13 mouse cellular contexts compared by ENCODE assay signal in the genomic region with DNA sequence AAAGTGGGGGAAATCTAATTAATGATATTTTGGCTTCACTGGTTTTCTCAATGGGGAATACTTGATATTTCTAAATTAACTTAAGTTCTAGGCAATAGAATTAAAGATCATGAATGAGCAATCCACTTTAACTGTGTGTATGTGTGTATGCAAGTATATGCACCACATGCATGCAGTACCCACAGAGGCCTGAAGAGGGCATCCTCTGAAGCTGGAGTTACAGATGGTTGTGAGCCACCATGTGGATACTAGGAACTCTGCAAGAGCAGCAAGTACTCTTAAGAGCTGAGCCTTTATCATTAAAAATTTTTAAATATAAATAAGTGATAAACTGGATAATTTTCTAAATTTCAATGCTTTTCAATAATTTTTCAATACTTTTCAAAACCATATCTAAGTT.
A peak's percentile ranks its signal among the peaks of the same experiment; 100 is the strongest.
DNase-seq lines count a peak whose midpoint lies in the region; ATAC-seq and TF ChIP-seq lines count a peak whose summit lies in the region.
"Had no signal": no experiment of that assay in that cellular context is flagged by ENCODE, and none has a peak within 500 bp of the region (broad histone marks: within the 10 kb centered on the region; RNA-seq: fewer than 3 reads in every experiment).

No protein-coding gene starts in this region.

- no peak for TF ChIP-seq POLR2A in lung, adult 2 months (IDR thresholded peaks at IDR 0.05; ENCODE audit: borderline replicate concordance, extremely low read depth, low read depth, low read length)
- no peak for TF ChIP-seq POLR2A in MEL (IDR thresholded peaks at IDR 0.05; ENCODE audit: control insufficient read depth in 1 of 2, insufficient read depth in 1 of 2, low read depth in 1 of 2, low read length in 2 of 2, poor library complexity in 1 of 2)

- TF ChIP-seq EP300 in heart, postnatal 0 days (IDR thresholded peaks at IDR 0.05; ENCODE audit: low read depth), result no peak
- TF ChIP-seq EP300 in lung, postnatal 0 days (IDR thresholded peaks at IDR 0.05), result no peak
- no peak for TF ChIP-seq EP300 in MEL (IDR thresholded peaks at IDR 0.05; ENCODE audit: low read depth in 1 of 2, low read length in 2 of 2)

- H3K4me3 ChIP-seq in heart, postnatal 0 days (ENCODE audit: low read depth, low read length), result no peak overlapping the region
- no peak overlapping the region for H3K4me3 ChIP-seq in lung, postnatal 0 days (ENCODE audit: low read depth, low read length)
- H3K4me3 ChIP-seq in lung, adult 2 months (replicated peaks; ENCODE audit: extremely low read depth, low read depth, low read length), result no peak overlapping the region
- H3K4me3 ChIP-seq in MEL (ENCODE audit: control insufficient read depth in 1 of 2, insufficient read depth in 1 of 2, low read depth in 2 of 2, low read length in 2 of 2), result no peak overlapping the region
- H3K4me3 ChIP-seq: liver, embryonic 13.5 days had no signal

- H3K27ac ChIP-seq in heart, postnatal 0 days (ENCODE audit: low read depth), result no peak overlapping the region
- H3K27ac ChIP-seq in lung, postnatal 0 days (ENCODE audit: low read length), result no peak overlapping the region
- H3K27ac ChIP-seq in MEL (ENCODE audit: control insufficient read depth, low read depth, low read length), result no peak overlapping the region
- H3K27ac ChIP-seq: liver, embryonic 13.5 days had no signal

- no peaks in the 10 kb centered on the region for H3K36me3 ChIP-seq in heart, postnatal 0 days (replicated peaks; ENCODE audit: control insufficient read depth, insufficient read depth, low read length)
- H3K36me3 ChIP-seq in lung, postnatal 0 days (ENCODE audit: insufficient read depth, low read length), result no peaks in the 10 kb centered on the region
- no peaks in the 10 kb centered on the region for H3K36me3 ChIP-seq in MEL (ENCODE audit: control insufficient read depth in 1 of 2, insufficient read depth in 2 of 2, low read length in 2 of 2)
- H3K36me3 ChIP-seq: G1E; liver, embryonic 13.5 days had no signal

- H3K4me1 ChIP-seq in heart, postnatal 0 days (ENCODE audit: control insufficient read depth, insufficient read depth), result no peaks in the 10 kb centered on the region
- H3K4me1 ChIP-seq in lung, postnatal 0 days (ENCODE audit: insufficient read depth, low read depth, low read length), result no peaks in the 10 kb centered on the region
- H3K4me1 ChIP-seq in lung, adult 2 months (ENCODE audit: control insufficient read depth, insufficient read depth, low read length), result no peaks in the 10 kb centered on the region
- no peaks in the 10 kb centered on the region for H3K4me1 ChIP-seq in MEL (ENCODE audit: control insufficient read depth in 1 of 2, insufficient read depth in 2 of 2, low read length in 2 of 2)
- H3K4me1 ChIP-seq: liver, embryonic 13.5 days had no signal

- intact Hi-C loops in heart, postnatal 25 days (cut with DNase I), result no loop called here

- no peak for TF ChIP-seq RAD21 in MEL (IDR thresholded peaks at IDR 0.05; ENCODE audit: low read depth, low read length)

- no peaks in the 10 kb centered on the region for H3K79me2 ChIP-seq in MEL (ENCODE audit: control insufficient read depth, insufficient read depth, low read length, poor library complexity)

- H3K9ac ChIP-seq in heart, postnatal 0 days (replicated peaks; ENCODE audit: low read depth, low read length), result no peak overlapping the region
- H3K9ac ChIP-seq in lung, postnatal 0 days (replicated peaks; ENCODE audit: low read depth), result no peak overlapping the region
- no peak overlapping the region for H3K9ac ChIP-seq in MEL (ENCODE audit: control insufficient read depth, low read depth, low read length, poor library complexity, severe bottlenecking)
- H3K9ac ChIP-seq: liver, embryonic 13.5 days had no signal

- TF ChIP-seq CTCF in heart, postnatal 0 days (IDR thresholded peaks at IDR 0.05; ENCODE audit: low read depth), result peak; percentile 19; the same call in 1 of the 2 replicates
- TF ChIP-seq CTCF in lung, postnatal 0 days (IDR thresholded peaks at IDR 0.05), result peak; percentile 36
- no peak for TF ChIP-seq CTCF in lung, adult 2 months (IDR thresholded peaks at IDR 0.05; ENCODE audit: insufficient read depth, low read length)
- TF ChIP-seq CTCF in MEL (IDR thresholded peaks at IDR 0.05 in 2 of 3, conservative IDR thresholded peaks at IDR 0.05 in 1 of 3; ENCODE audit: control insufficient read depth in 1 of 3, insufficient read depth in 1 of 3, low read depth in 2 of 3, low read length in 3 of 3, poor library complexity in 1 of 3, severe bottlenecking in 1 of 3), result peak; percentile 17 to 44 (median 33); a peak in 4 of 6 replicates

- no peaks in the 10 kb centered on the region for H3K27me3 ChIP-seq in heart, postnatal 0 days (ENCODE audit: control insufficient read depth, insufficient read depth, low read length)
- H3K27me3 ChIP-seq in lung, postnatal 0 days (replicated peaks; ENCODE audit: insufficient read depth, low read length), result no peaks in the 10 kb centered on the region
- no peaks in the 10 kb centered on the region for H3K27me3 ChIP-seq in MEL (ENCODE audit: control insufficient read depth in 1 of 2, insufficient read depth in 2 of 2, low read length in 2 of 2)
- H3K27me3 ChIP-seq: liver, embryonic 13.5 days had no signal

- ATAC-seq in heart, postnatal 0 days (ENCODE audit: insufficient read depth, low read depth), result no peak
- ATAC-seq in lung, postnatal 0 days, result no peak

- peaks cover 3% of the 10 kb centered on the region; the same call in 1 of the 2 replicates for H3K9me3 ChIP-seq in heart, postnatal 0 days (replicated peaks; ENCODE audit: control insufficient read depth, low read length)
- H3K9me3 ChIP-seq in lung, postnatal 0 days (ENCODE audit: low read length), result no peaks in the 10 kb centered on the region
- H3K9me3 ChIP-seq in MEL (replicated peaks; ENCODE audit: insufficient read depth, low read length), result no peaks in the 10 kb centered on the region
- H3K9me3 ChIP-seq: liver, embryonic 13.5 days had no signal

- H3K4me2 ChIP-seq in heart, postnatal 0 days (ENCODE audit: low read depth, low read length), result no peak overlapping the region
- no peak overlapping the region for H3K4me2 ChIP-seq in lung, postnatal 0 days (replicated peaks; ENCODE audit: low read depth, low read length)
- H3K4me2 ChIP-seq: liver, embryonic 13.5 days had no signal

- DNase-seq in heart, postnatal 0 days (ENCODE audit: low spot score), result no peak
- DNase-seq in heart, postnatal 25 days (ENCODE audit: low spot score), result no peak
- no peak for DNase-seq in lung, postnatal 0 days (ENCODE audit: low spot score)
- no peak for DNase-seq in lung, adult 2 months
- DNase-seq in MEL (ENCODE audit: low read depth, low spot score), result peak; percentile 25
- DNase-seq in retina, postnatal 1 day, result peak; percentile 22
- no peak for DNase-seq in natural killer cell, adult 2 months (ENCODE audit: low spot score in 2 of 2)
- no peak for DNase-seq in spleen, postnatal 4 days (ENCODE audit: low spot score in 2 of 2)
- DNase-seq: adrenal gland, postnatal 25 days; cerebellum, adult 9-10 months; kidney, adult 9 months; liver, embryonic 13.5 days had no signal

TF ChIP-seq in MEL, 35 proteins besides CTCF, POLR2A, EP300 and RAD21:
- TF ChIP-seq NRF1 (IDR thresholded peaks at IDR 0.05; ENCODE audit: insufficient read depth, low read depth, low read length, poor library complexity, severe bottlenecking) (no peak), MXI1 (IDR thresholded peaks at IDR 0.05; ENCODE audit: low read depth, low read length) (no peak), KAT2A (conservative IDR thresholded peaks at IDR 0.05; ENCODE audit: low read depth, low read length) (no peak), CHD2 (IDR thresholded peaks at IDR 0.05; ENCODE audit: low read length) (no peak), CHD1 (IDR thresholded peaks at IDR 0.05; ENCODE audit: low read depth, low read length) (no peak), UBTF (IDR thresholded peaks at IDR 0.05; ENCODE audit: borderline replicate concordance, insufficient read depth, low read depth, low read length) (no peak), USF1 (IDR thresholded peaks at IDR 0.05; ENCODE audit: low read depth, low read length) (no peak), ZMIZ1 (IDR thresholded peaks at IDR 0.05; ENCODE audit: low read depth, low read length) (no peak), MYC (IDR thresholded peaks at IDR 0.05; ENCODE audit: low read depth, low read length) (no peak), TCF12 (IDR thresholded peaks at IDR 0.05; ENCODE audit: low read depth, low read length) (no peak), TBP (IDR thresholded peaks at IDR 0.05; ENCODE audit: low read depth, low read length) (no peak), MAZ (IDR thresholded peaks at IDR 0.05; ENCODE audit: low read depth, low read length) (no peak), GABPA (IDR thresholded peaks at IDR 0.05; ENCODE audit: low read depth, low read length) (no peak), TAL1 (IDR thresholded peaks at IDR 0.05; ENCODE audit: low read length) (no peak), ZC3H11A (IDR thresholded peaks at IDR 0.05; ENCODE audit: low read depth, low read length) (no peak), SIN3A (IDR thresholded peaks at IDR 0.05; ENCODE audit: low read length) (no peak), E2F4 (IDR thresholded peaks at IDR 0.05; ENCODE audit: borderline replicate concordance, low read depth, low read length) (no peak)

Comparison
In these comparisons a context has a peak if more than half of its experiments do, and no peak if none do; other contexts are left out.
1. DNase-seq: peak in MEL (single experiment) and retina, postnatal 1 day (single experiment); none in heart, postnatal 0 days (single experiment), heart, postnatal 25 days (single experiment), lung, postnatal 0 days (single experiment), lung, adult 2 months (single experiment), natural killer cell, adult 2 months (0 of 2) and spleen, postnatal 4 days (0 of 2).